Mouse (Mus musculus): Measurements from ENCODE around the gene Adipor2. TPM values are rescaled to one million over a fixed set of nuclear protein-coding genes. Genes with fewer than 3 reads are reported as not detected.

Adipor2 gene
- total RNA-seq, 4 experiments from 2014 or later, result 41.3 to 48.9 (median 44.7) TPM

- no peak for DNase-seq (ENCODE audit: low spot score in 2 of 2)
Measured at GRCm38 (mm10) chr6:119351656-119352055, 65.8 kb downstream of the Adipor2 start.

GRCm38 (mm10) chr6:119350703-119351198, 66.8 kb downstream of the Adipor2 start:
- DNase-seq (ENCODE audit: low spot score in 2 of 2), result no peak

DNA sequence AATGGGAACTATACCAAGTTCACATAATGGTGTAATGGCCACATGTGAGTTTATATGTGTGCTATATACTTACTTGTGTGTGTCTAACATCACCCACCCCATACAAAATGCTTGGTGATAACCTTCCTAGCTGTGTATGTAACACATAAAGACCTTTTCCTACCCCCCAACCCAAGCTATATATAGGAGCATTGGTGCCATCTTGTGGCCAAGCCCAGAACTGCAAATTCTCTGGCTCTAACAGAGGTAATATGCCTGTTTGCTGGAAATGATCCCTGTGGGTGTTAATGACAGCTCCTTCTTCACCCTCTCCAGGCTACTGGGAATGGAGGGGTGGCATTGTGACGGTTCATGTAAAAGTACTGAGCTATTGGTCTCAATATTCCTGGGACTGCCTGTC, 69.3 kb downstream of the Adipor2 start:
- DNase-seq (ENCODE audit: low spot score in 2 of 2), result peak in 1 of 2 experiments; percentile 95

DNA sequence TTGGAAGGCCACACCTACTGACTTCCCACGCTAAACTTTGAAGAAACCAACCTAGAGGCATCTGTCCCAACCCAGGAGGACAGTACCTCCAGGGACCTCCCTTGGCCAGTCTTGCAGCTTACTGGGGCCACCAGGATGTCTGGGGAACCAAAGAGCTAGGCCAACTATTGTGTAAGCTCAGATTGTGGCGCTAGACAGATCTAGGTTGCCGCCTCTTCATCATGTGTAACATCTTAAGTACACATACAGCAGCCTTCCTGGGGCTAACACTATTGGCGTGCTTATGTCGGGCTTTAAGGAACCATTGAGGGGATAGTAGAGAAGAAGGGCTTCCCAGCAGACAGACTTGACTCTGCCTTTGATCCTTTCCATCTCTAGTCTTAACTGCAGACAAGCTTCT, 69.7 kb downstream of the Adipor2 start:
- no peak for DNase-seq (ENCODE audit: low spot score in 2 of 2)

- DNase-seq (ENCODE audit: low spot score in 2 of 2), result no peak
Measured at GRCm38 (mm10) chr6:119346257-119346656, 71.2 kb downstream of the Adipor2 start.

- no peak for DNase-seq (ENCODE audit: low spot score in 2 of 2)
Measured at GRCm38 (mm10) chr6:119341409-119341808, 76.1 kb downstream of the Adipor2 start.

DNA sequence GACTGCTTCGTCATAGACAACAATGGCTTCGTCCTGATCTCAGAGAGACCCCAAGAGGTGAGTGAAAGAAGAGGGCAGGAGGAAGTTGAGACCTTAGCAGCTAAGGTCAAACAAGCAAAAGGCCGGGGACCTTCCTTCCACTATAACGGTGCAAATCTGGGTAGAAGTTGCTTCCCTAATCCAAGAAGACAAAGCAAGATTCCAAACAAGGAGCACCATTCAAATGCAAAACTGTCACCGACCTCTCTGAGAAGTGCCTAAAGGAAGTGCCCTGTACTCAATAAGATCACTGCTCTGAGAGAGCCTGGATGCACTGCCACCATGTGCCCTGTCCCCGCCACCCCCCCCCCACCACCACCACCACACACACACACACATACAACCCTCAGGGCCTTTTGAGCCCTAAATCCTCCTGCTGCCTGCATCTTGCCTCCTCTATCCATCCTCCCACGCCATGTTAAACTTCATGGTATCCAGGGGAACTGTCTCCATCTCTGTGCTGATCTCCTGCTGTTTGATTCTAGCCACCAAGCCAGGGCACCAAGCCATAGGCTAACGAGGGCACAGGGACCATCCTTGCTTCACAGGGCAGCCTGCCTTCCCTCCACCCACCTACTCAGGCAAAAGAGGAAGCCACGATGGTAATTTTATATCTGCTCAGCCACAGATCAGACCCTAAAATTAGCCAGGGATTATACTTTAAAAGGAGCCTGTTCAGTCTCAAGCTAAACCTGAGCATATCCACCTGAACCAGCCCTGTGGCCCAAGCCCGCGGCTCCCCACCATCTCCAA, 79.2 kb downstream of the Adipor2 start:
- DNase-seq (ENCODE audit: low spot score in 2 of 2), result no peak

- no peak for DNase-seq (ENCODE audit: low spot score in 2 of 2)
Measured at GRCm38 (mm10) chr6:119337287-119337686, 80.2 kb downstream of the Adipor2 start.

DNA sequence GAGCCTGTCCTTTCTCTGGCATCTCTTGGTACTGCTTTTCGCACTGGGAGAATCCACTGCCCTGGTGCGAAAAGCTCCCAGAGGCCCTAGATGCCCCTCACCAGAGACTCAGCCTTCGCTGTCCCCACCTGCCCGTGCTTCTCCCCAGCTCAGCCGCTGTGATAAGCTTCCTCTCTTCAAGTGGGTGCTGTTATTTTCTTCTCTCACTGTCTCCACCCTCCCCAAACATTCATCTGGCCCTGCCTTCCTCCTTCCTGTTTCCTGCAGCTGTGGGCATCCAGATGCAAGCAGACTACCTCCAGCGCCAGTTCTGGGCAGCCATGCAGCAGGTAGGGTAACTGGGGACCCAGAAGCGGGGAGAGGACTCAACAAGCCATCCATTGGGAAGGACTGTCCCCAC, 81.4 kb downstream of the Adipor2 start:
- DNase-seq (ENCODE audit: low spot score in 2 of 2), result no peak

- DNase-seq (ENCODE audit: low spot score in 2 of 2), result no peak
Measured at GRCm38 (mm10) chr6:119333831-119334230, 83.7 kb downstream of the Adipor2 start.

DNA sequence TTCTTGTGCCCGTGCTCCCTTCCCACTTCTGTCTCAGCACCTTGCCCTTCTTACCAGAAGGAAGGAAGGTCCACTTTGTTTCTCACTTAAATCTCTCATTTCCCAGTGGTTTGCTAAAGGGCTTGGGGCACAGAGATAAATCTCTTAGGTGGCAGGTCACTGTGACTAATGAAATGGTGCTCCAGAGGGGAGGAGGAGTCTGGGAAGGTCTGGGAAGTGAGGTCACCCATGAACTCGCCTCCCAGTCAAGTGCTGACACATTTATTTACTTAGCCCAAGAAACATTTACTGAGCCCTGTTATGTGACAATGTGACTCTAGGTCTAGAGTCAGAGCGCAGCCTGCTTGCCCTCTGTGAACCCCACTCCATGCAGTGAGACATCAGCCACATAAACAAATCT, 84.3 kb downstream of the Adipor2 start:
- no peak for DNase-seq (ENCODE audit: low spot score in 2 of 2)

- DNase-seq (ENCODE audit: low spot score in 2 of 2), result no peak
Measured at GRCm38 (mm10) chr6:119332111-119332510, 85.4 kb downstream of the Adipor2 start.

DNA sequence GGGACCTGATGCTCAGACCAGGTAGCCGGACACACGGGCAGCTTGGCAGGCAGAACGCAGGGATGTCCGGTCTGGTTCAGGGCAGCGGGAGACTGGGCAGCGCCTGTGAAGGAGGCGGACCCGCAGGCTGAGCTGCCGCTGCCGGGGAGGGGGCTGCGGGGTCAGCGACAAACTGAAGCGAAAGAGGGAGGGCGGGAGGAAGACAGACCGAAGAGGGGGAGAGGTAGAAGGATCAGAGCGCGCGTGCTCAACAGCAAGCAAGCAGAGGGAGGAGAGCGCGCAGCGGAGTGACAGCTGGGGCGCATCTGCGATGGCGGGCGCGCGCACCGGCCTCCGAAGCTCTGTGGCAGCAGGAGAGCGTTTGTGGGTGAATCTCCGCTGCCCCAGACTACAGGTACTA, 87.0 kb downstream of the Adipor2 start, which contains the start of gene Lrtm2:
TSS of gene Lrtm2 (minus strand) at position 261 of the 400 bp plus-strand sequence.
- peak in 1 of 2 experiments; percentile 76 for DNase-seq (ENCODE audit: low spot score in 2 of 2)

DNA sequence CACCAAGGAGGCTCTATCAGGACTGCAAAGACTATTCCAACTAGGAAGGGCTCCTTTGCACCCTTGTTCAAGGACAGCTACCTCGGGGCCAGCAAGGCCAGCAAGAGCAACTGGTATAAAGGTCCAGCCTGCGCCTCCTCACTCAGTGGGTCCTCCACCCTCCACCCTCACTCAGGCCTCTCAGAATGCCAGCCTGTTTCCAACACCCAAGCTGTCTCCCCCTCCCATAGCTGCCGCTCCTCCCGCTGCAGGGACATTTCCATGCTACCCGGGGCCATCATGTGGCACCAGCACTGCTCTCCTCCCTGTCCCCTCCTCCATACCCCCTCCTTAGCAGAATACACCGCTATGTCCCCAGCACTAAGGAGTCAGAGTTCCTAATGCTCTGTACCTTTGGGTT, 87.6 kb downstream of the Adipor2 start:
- DNase-seq (ENCODE audit: low spot score in 2 of 2), result no peak

DNA sequence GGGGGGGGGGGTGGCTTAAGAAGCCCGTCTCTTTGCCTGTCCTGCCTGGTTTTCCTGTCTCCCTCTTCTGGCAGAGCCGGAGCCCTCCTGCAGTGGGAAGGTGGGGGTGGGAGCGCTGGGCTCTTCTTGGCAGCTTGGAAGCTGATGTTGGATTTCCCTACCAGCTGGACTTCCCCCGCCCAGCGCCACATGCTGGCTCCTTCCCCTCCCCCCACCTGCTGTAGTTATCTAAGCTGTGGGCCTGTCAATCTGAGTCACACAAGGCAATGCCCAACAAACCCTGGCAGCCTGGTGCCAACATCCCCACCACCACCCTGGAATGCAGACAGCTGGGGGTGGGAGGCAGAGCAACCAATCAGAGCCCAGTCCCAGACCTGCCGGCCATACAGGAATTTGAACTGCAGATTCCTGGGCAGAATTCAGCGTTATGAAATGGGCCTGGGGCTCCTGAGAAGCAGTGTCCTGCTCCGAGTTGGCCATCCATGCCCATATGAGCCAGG, 88.2 kb downstream of the Adipor2 start:
- peak in 1 of 2 experiments; percentile 97 for DNase-seq (ENCODE audit: low spot score in 2 of 2)

- no peak for DNase-seq (ENCODE audit: low spot score in 2 of 2)
Measured at GRCm38 (mm10) chr6:119328521-119329115, 88.9 kb downstream of the Adipor2 start.

GRCm38 (mm10) chr6:119326541-119326940, 91.0 kb downstream of the Adipor2 start:
- DNase-seq (ENCODE audit: low spot score in 2 of 2), result no peak

GRCm38 (mm10) chr6:119325978-119326377, 91.5 kb downstream of the Adipor2 start:
- DNase-seq (ENCODE audit: low spot score in 2 of 2), result no peak

GRCm38 (mm10) chr6:119324776-119325175, 92.7 kb downstream of the Adipor2 start:
- DNase-seq (ENCODE audit: low spot score in 2 of 2), result no peak

DNA sequence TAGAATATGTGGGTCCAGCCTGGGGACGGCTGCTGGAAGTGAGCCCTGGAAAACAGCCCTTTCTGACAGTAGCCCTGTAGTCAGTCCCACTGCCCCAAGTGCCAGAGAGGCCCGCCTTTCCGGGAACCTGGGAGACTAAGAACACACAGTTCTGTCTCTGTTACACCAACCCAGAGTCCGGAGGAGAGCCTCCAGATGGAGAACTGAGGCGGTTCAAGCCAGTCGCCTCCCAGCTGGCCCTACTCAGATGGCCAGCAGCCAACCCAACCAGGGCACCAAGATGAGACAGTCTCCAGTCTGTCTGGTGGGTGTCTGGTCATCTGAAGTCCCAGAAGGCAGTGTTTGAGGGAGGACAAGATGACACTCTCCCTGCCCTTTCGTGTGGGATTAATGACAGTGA, 95.8 kb downstream of the Adipor2 start:
- no peak for DNase-seq (ENCODE audit: low spot score in 2 of 2)

GRCm38 (mm10) chr6:119320481-119320880, 97.0 kb downstream of the Adipor2 start:
- DNase-seq (ENCODE audit: low spot score in 2 of 2), result no peak

- no peak for DNase-seq (ENCODE audit: low spot score in 2 of 2)
Measured at GRCm38 (mm10) chr6:119319358-119319757, 98.1 kb downstream of the Adipor2 start.
